Mouse (Mus musculus) MEL (cell line): ENCODE measurements around the gene Bmp8a. TPM values are rescaled to one million over a fixed set of nuclear protein-coding genes. Genes with fewer than 3 reads are reported as not detected.
"Not testable (repeated sequence)": the region's sequence is repeated elsewhere in the genome, so short reads cannot be mapped to it uniquely, and the experiment has no call there.

Experiments used
- DNase-seq: peaks from one replicate; pipeline ENCODE4 v3.0.0; 2011; ENCODE audit warnings: low read depth, low spot score
- H3K27ac ChIP-seq: 2 replicates; pipeline ENCODE4 v1.5.1; 2012; ENCODE audit warnings: low read depth, mild to moderate bottlenecking, control low read depth, low read length, moderate library complexity; ENCODE audit not compliant: control insufficient read depth
- H3K27me3 ChIP-seq, 2 experiments: fragments of 150-350 bp in 1 of 2; sonication (generic) in 1 of 2; 2 replicates each; pipeline ENCODE4 v1.6.1; 2012; ENCODE audit warnings: low read length in 2 of 2, mild to moderate bottlenecking in 2 of 2, improper control_type of control experiment in 1 of 2, moderate library complexity in 1 of 2; ENCODE audit not compliant: insufficient read depth in 2 of 2, control insufficient read depth in 1 of 2
- H3K36me3 ChIP-seq, 2 experiments: 2 replicates each; pipeline ENCODE4 v1.6.1; 2012 to 2014; ENCODE audit warnings: low read length in 2 of 2, improper control_type of control experiment in 1 of 2, inconsistent platforms in 1 of 2, mild to moderate bottlenecking in 1 of 2; ENCODE audit not compliant: insufficient read depth in 2 of 2, control insufficient read depth in 1 of 2
- H3K4me1 ChIP-seq, 2 experiments: fragments of 150-350 bp in 1 of 2; sonication (generic) in 1 of 2; 2 replicates each; pipeline ENCODE4 v1.6.1; 2012; ENCODE audit warnings: low read length in 2 of 2, improper control_type of control experiment in 1 of 2, mild to moderate bottlenecking in 1 of 2; ENCODE audit not compliant: insufficient read depth in 2 of 2, control insufficient read depth in 1 of 2
- H3K4me3 ChIP-seq, 2 experiments: fragments of 150-350 bp in 1 of 2; sonication (generic) in 1 of 2; 2 replicates each; pipeline ENCODE4 v1.5.1; 2012; ENCODE audit warnings: low read depth in 2 of 2, low read length in 2 of 2, mild to moderate bottlenecking in 2 of 2, moderate library complexity in 2 of 2, control low read depth in 1 of 2, improper control_type of control experiment in 1 of 2; ENCODE audit not compliant: control insufficient read depth in 1 of 2, insufficient read depth in 1 of 2
- H3K79me2 ChIP-seq: 2 replicates; pipeline ENCODE4 v1.6.1; 2012; ENCODE audit warnings: mild to moderate bottlenecking, low read length, moderate library complexity; ENCODE audit not compliant: control insufficient read depth, poor library complexity, insufficient read depth
- H3K9ac ChIP-seq: 2 replicates; pipeline ENCODE4 v1.6.1; 2012; ENCODE audit warnings: low read depth, mild to moderate bottlenecking, control low read depth, low read length, moderate library complexity; ENCODE audit not compliant: control insufficient read depth, poor library complexity, severe bottlenecking
- H3K9me3 ChIP-seq: fragments of 150-350 bp; sonication (generic); replicated peaks from 2 replicates; pipeline ENCODE4 v1.6.1; 2012; ENCODE audit warnings: mild to moderate bottlenecking, low read length, improper control_type of control experiment, moderate library complexity; ENCODE audit not compliant: insufficient read depth
- CHD2 ChIP-seq: IDR thresholded peaks from 2 replicates; pipeline ENCODE4 v1.6.1; 2011; ENCODE audit warnings: low read length, improper control_type of control experiment
- CTCF ChIP-seq, 3 experiments: IDR thresholded peaks in 2 of 3; conservative IDR thresholded peaks in 1 of 3; 2 replicates each; pipeline ENCODE4 v1.5.1; 2011 to 2012; ENCODE audit warnings: low read length in 3 of 3, low read depth in 2 of 3, mild to moderate bottlenecking in 2 of 3, improper control_type of control experiment in 1 of 3, inconsistent platforms in 1 of 3, mixed read lengths in 1 of 3, moderate library complexity in 1 of 3; ENCODE audit not compliant: control insufficient read depth in 1 of 3, insufficient read depth in 1 of 3, poor library complexity in 1 of 3, severe bottlenecking in 1 of 3
- E2F4 ChIP-seq: IDR thresholded peaks from 2 replicates; pipeline ENCODE4 v1.6.1; 2011; ENCODE audit warnings: low read depth, low read length, improper control_type of control experiment, borderline replicate concordance
- EP300 ChIP-seq, 2 experiments: IDR thresholded peaks; 2 replicates each; pipeline ENCODE4 v1.6.1; 2011; ENCODE audit warnings: improper control_type of control experiment in 2 of 2, low read length in 2 of 2, low read depth in 1 of 2, mild to moderate bottlenecking in 1 of 2
- KAT2A ChIP-seq: conservative IDR thresholded peaks from 2 replicates; pipeline ENCODE4 v1.6.1; 2012; ENCODE audit warnings: low read depth, low read length, improper control_type of control experiment, inconsistent platforms
- MAX ChIP-seq: IDR thresholded peaks from 2 replicates; pipeline ENCODE4 v1.6.1; 2011; ENCODE audit warnings: low read length, improper control_type of control experiment
- MAZ ChIP-seq: IDR thresholded peaks from 2 replicates; pipeline ENCODE4 v1.6.1; 2012; ENCODE audit warnings: low read depth, mild to moderate bottlenecking, inconsistent platforms, low read length, improper control_type of control experiment
- MEF2A ChIP-seq: IDR thresholded peaks from 2 replicates; pipeline ENCODE4 v1.6.1; 2014; ENCODE audit warnings: low read depth, mild to moderate bottlenecking, inconsistent platforms, low read length, improper control_type of control experiment; ENCODE audit not compliant: poor library complexity, insufficient replicate concordance, severe bottlenecking; ENCODE audit errors: extremely low read depth
- MXI1 ChIP-seq: IDR thresholded peaks from 2 replicates; pipeline ENCODE4 v1.6.1; 2011; ENCODE audit warnings: mild to moderate bottlenecking, low read depth, low read length, improper control_type of control experiment
- NELFE ChIP-seq: IDR thresholded peaks from 2 replicates; pipeline ENCODE4 v1.6.1; 2011; ENCODE audit warnings: low read depth, low read length, improper control_type of control experiment
- NRF1 ChIP-seq: IDR thresholded peaks from 2 replicates; pipeline ENCODE4 v1.6.1; 2014; ENCODE audit warnings: low read depth, mild to moderate bottlenecking, inconsistent platforms, low read length, improper control_type of control experiment, moderate library complexity; ENCODE audit not compliant: poor library complexity, insufficient read depth, severe bottlenecking
- RAD21 ChIP-seq: IDR thresholded peaks from 2 replicates; pipeline ENCODE4 v1.6.1; 2011; ENCODE audit warnings: mild to moderate bottlenecking, low read depth, low read length, improper control_type of control experiment
- SIN3A ChIP-seq: IDR thresholded peaks from 2 replicates; pipeline ENCODE4 v1.6.1; 2012; ENCODE audit warnings: low read length, improper control_type of control experiment, inconsistent platforms
- TBP ChIP-seq: IDR thresholded peaks from 2 replicates; pipeline ENCODE4 v1.8.0; 2011; ENCODE audit warnings: low read depth, low read length, improper control_type of control experiment
- USF2 ChIP-seq, 2 experiments: IDR thresholded peaks; 2 replicates each; pipeline ENCODE4 v1.6.1; 2011 to 2012; ENCODE audit warnings: improper control_type of control experiment in 2 of 2, low read length in 2 of 2, borderline replicate concordance in 1 of 2, inconsistent platforms in 1 of 2, low read depth in 1 of 2, mild to moderate bottlenecking in 1 of 2; ENCODE audit not compliant: insufficient read depth in 1 of 2
- ZKSCAN1 ChIP-seq: IDR thresholded peaks from 2 replicates; pipeline ENCODE4 v1.6.1; 2012; ENCODE audit warnings: low read depth, mild to moderate bottlenecking, inconsistent platforms, low read length, improper control_type of control experiment, moderate library complexity
- polyA plus RNA-seq, 2 experiments: library from polyadenylated mRNA; stranded (reverse) in 1 of 2; unstranded in 1 of 2; fragments of >175 nt in 1 of 2; fragments of >200 nt in 1 of 2; gene quantifications; 2 replicates each; pipeline versions ENCODE4 v1.2.1 to v1.2.4; 2012; ENCODE audit warnings: low replicate concordance in 2 of 2, low read depth in 1 of 2; ENCODE audit not compliant: insufficient read length in 2 of 2, insufficient read depth in 1 of 2, missing spikeins in 1 of 2
- total RNA-seq: library from RNA; depleted of rRNA; stranded (reverse); fragments of 300-350 nt; gene quantifications from 2 replicates; pipeline ENCODE4 v1.2.3, GENCODE M21; 2012

The Bmp8a gene
- total and polyA plus RNA-seq, 3 experiments = 0.19 to 0.43 TPM; not detected in 1

GRCm38 (mm10) chr4:123323534-123323933 lies 19.5 kb downstream of the Bmp8a start, which contains the start of gene Oxct2a:
TSS of gene Oxct2a (minus strand) at chr4:123323634.
- H3K9ac ChIP-seq = no peak within 1 kb of the TSS
- no peaks in the 10 kb centered on the region for H3K9me3 ChIP-seq
- DNase-seq = no peak
- H3K27ac ChIP-seq = no peak within 1 kb of the TSS
- H3K4me3 ChIP-seq = no peak within 1 kb of the TSS
- H3K27me3 ChIP-seq = no peaks in the 10 kb centered on the region
- no peaks in the 10 kb centered on the region for H3K36me3 ChIP-seq
- TF ChIP-seq NELFE (no peak), ZKSCAN1 (no peak), CHD2 (no peak), MAX (no peak), SIN3A (no peak), MEF2A (no peak), TBP (no peak), NRF1 (no peak), EP300 (IDR thresholded peaks at IDR 0.05; ENCODE audit: low read depth in 1 of 2, low read length in 2 of 2) (no peak), E2F4 (no peak), RAD21 (no peak)
- TF ChIP-seq, all 39 proteins: peak for 0
- Histone ChIP-seq H3K79me2 (no peaks in the 10 kb centered on the region), H3K4me1 (no peaks in the 10 kb centered on the region)

GRCm38 (mm10) chr4:123322910-123323309 lies 20.1 kb downstream of the Bmp8a start:
- H3K9ac ChIP-seq, H3K79me2 ChIP-seq, H3K27me3 ChIP-seq, H3K4me1 ChIP-seq, H3K4me3 ChIP-seq, H3K36me3 ChIP-seq, DNase-seq, H3K9me3 ChIP-seq, H3K27ac ChIP-seq: not testable (repeated sequence)

GRCm38 (mm10) chr4:123314497-123314896 lies 28.6 kb downstream of the Bmp8a start:
- Histone ChIP-seq H3K4me3 (no peak overlapping the region), H3K27ac (no peak overlapping the region), H3K9me3 (no peaks in the 10 kb centered on the region), H3K27me3 (no peaks in the 10 kb centered on the region), H3K36me3 (0 out of 4 replicates have a peak, but pooled peaks cover 0 to 2% of the 10 kb centered on the region in 2 experiments), H3K4me1 (0 out of 4 replicates have a peak, but pooled peaks cover 0 to 4% of the 10 kb centered on the region in 2 experiments), H3K79me2 (no peaks in the 10 kb centered on the region), H3K9ac (no peak overlapping the region)
- no peak for TF ChIP-seq RAD21
- no peak for TF ChIP-seq USF2 (IDR thresholded peaks at IDR 0.05; ENCODE audit: borderline replicate concordance in 1 of 2, insufficient read depth in 1 of 2, low read depth in 1 of 2, low read length in 2 of 2)
- no peak for TF ChIP-seq MAZ
- no peak for TF ChIP-seq EP300 (IDR thresholded peaks at IDR 0.05; ENCODE audit: low read depth in 1 of 2, low read length in 2 of 2)
- TF ChIP-seq KAT2A = no peak
- TF ChIP-seq CTCF (IDR thresholded peaks at IDR 0.05 in 2 of 3, conservative IDR thresholded peaks at IDR 0.05 in 1 of 3; ENCODE audit: control insufficient read depth in 1 of 3, insufficient read depth in 1 of 3, low read depth in 2 of 3, low read length in 3 of 3, poor library complexity in 1 of 3, severe bottlenecking in 1 of 3) = no peak
- no peak for TF ChIP-seq MXI1
- no peak for DNase-seq
